Mouse (Mus musculus) left cerebral cortex, adult 18-20 months (tissue): ENCODE data around the gene Igsf1. TPM values are rescaled to one million over a fixed set of nuclear protein-coding genes. Genes with fewer than 3 reads are reported as not detected.

Experiments used
- DNase-seq, 2 experiments: peaks; one replicate each; pipeline ENCODE4 v3.0.0; 2021 to 2022; ENCODE audit warnings: low spot score in 2 of 2, mixed read lengths in 1 of 2
- long read RNA-seq, 2 experiments: library from polyadenylated mRNA; stranded (forward); transcript quantifications; one replicate each; pipeline ENCODE4 v2.0.0; 2021
- total RNA-seq, 2 experiments: library from RNA; stranded (reverse); gene quantifications; 2 replicates each; pipeline ENCODE4 v1.2.3; 2021

The Igsf1 gene
- total RNA-seq: 1 to 10 TPM; 2.0 to 2.9 TPM
- long read RNA-seq, experiment 1, partial matches to known transcripts: 0 of 2 reads
- long read RNA-seq, experiment 1, other reads (novel, unspliced or antisense): 1 of 2 reads
- long read RNA-seq, experiment 2, partial matches to known transcripts: 0 of 1 reads
- long read RNA-seq, experiment 2, other reads (novel, unspliced or antisense): 1 of 1 reads

DNA sequence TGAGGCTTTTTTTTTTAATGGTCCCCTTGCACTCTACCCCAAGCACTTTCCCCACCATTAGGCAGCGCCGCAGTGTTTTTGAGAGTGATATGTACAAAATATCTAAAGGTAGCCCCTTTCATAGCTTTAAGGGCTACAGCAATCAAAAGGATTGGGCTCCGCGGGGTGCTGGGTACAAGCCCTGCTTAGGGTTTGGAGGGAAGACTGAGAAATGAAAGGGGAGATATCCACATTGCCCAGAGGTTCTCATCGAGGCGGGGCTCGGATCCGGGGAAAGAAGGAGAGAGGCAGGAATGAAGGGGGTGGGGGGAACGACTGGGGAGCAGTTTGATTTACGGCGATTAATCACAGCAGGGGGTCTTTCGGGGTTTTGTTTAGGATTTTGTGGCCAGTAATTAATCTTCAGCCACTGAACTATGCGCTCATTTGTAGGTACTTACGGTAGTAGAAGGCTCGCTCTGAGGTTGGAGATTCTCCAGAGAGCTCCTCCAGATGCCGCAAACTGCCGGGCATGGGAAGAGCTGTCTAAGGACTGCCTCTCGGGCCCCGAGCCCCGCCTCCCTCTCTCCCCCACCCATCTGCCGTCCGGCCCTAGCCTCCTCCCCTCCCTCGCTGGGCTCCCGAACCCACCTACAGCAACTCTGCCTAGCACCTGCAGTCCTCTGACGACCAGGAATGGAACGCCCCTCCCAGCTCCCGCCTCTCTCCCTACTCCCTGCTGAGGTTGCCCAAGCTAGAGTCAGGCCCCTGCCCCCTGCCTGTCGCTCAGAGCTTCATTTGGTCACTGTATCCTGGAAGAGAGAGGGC is at the start of gene Igsf1:
Igsf1 (minus strand) TSS at position 537 of the 807 bp plus-strand sequence.
- DNase-seq: peak; percentile 4 to 5

DNA sequence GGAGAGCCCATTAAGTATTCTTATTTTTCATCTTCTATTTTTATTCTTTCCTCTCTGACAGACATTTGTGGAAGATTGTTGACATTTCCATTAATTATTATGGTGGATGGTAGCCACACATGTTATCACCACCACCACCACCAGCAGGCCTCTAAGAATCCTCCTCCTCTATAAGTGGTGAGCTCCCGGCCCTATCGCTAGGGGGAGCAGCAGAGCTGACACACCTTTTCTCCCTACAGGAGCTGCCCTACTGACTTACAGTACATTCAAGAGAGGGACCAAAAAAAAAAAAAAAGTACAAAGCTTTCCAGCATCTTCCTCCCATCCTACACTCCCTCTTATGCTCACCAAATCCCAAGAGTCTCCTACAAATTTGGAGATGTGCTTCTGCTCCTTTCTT is 26.7 kb downstream of the Igsf1 start:
- DNase-seq: no peak

DNA sequence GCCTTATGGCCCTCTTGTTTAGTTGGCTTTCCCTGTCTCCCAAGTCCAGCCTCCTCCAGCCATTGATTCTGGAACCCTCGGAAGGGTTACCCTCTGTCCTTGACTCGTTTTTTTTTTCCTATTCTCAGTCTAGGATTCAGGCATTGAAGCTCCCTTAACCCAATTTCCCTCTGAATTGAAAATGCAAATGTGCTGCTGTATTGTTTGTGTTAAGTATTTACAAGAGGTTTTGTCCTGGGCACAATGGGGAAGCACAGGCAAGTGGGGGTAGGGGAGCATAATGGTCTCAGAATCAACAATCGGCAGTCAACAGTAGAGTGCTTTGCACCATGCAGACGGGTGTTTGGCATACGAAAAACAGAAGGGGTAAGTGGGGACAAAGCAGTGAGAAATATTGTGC is 52.4 kb downstream of the Igsf1 start:
- no peak for DNase-seq

DNA sequence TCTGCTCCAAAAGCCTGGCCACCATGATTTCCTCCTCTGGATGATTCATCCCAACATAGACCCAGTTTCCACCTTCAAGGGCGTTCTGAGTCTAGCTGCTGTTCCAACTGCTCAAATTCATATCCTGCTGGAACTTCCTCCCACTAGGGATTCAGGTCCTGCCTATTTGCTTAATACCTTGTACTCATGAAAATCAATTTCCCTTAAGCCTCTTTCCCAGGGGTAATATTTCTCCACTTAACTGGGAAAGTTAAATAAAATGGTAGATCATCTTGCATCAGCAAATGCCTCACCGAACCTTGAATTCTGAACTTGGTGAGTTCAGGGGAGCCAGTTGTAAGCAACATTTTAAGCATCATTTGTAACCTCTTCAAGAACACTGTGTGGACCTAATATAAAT is 62.6 kb downstream of the Igsf1 start, which contains the start of gene Olfr1321:
Olfr1321 (minus strand) TSS at position 101 of the 400 bp plus-strand sequence.
- no peak for DNase-seq

Other genes with a start within 250 kb of the Igsf1 start
- not detected for gene Olfr1320, start 125.4 kb downstream of the Igsf1 start, total RNA-seq
- not detected for gene Olfr1321, start 62.7 kb downstream of the Igsf1 start, total RNA-seq
- not detected for gene Olfr1322, start 93.7 kb upstream of the Igsf1 start, total RNA-seq
- not detected for gene Olfr1323, start 221.6 kb upstream of the Igsf1 start, total RNA-seq